Mouse (Mus musculus) cerebral cortex, adult 2 months (tissue): Measurements from ENCODE around the gene Magi1.

Experiments used
- WGBS: fragments of 180-500 bp; shearing (Covaris S2); methylation state at CpG from one replicate; pipeline ENCODE4 v1.1.7; 2018; 5-methylcytosine and 5-hydroxymethylcytosine counted together

Gene Magi1

GRCm38 (mm10) chr6:93979241-93979640, 304.5 kb downstream of the Magi1 start:
- 96% methylated on average over 3 of the region's 3 CpGs for WGBS

- 79% methylated on average over 2 of the region's 2 CpGs for WGBS
Measured at GRCm38 (mm10) chr6:93968721-93969120, 315.0 kb downstream of the Magi1 start.

DNA sequence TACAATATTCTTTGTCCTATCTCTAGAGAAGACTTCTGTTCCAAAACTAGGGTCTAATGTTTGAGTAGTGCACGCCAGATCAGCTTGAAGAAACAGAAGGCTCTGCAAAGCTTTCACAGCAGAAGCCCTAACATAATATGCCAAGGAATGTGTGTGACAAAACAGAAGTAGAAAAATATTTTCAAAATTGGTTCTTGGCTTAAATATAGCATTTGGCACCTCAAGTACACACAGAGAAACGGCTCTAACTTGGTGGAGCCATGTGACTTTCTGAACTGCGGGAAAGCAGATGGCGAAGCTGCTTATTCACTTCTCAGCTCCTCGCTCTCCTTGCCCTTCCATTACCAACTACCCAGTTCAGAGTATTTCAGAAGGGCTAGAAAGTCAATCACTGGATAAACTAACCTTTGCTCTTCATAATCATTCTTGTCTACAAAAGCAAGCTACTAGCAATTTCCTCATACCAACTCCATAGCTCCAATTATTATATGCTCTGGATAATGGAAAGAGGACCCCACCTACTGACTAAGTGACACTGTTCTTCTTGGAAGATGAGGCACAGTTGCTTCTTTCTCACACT, 320.9 kb downstream of the Magi1 start:
- WGBS, result 34% methylated on average over 5 of the region's 5 CpGs

- 70% methylated on average over 1 of the region's 1 CpGs for WGBS
Measured at GRCm38 (mm10) chr6:93961782-93962181, 321.9 kb downstream of the Magi1 start.

- WGBS, result 54% methylated on average over 2 of the region's 2 CpGs
Measured at GRCm38 (mm10) chr6:93957172-93957571, 326.5 kb downstream of the Magi1 start.

- 67% methylated on average over 2 of the region's 2 CpGs for WGBS
Measured at GRCm38 (mm10) chr6:93946612-93947011, 337.1 kb downstream of the Magi1 start.

- WGBS, result 93% methylated on average over 6 of the region's 6 CpGs
Measured at GRCm38 (mm10) chr6:93936359-93936758, 347.4 kb downstream of the Magi1 start.

DNA sequence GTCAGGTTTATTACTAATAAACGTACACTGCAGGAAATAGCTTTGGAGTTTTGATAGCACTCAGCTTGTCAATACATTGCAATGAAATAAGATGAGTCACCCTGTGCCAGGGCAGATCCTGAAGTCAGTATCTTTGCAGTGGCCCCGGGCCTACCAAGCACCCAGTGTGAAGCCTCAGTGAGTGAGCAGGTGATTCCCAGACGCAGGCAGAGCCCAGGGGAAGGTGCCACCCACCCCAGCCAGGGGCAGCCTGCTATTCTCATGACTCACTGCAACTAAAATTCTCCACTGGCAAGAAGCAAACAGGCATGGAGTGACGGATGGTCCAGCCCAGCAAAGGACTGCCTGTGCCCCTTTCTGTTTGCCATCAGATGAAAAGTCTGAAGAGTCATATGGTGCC, 347.9 kb downstream of the Magi1 start:
- 83% methylated on average over 4 of the region's 4 CpGs for WGBS

DNA sequence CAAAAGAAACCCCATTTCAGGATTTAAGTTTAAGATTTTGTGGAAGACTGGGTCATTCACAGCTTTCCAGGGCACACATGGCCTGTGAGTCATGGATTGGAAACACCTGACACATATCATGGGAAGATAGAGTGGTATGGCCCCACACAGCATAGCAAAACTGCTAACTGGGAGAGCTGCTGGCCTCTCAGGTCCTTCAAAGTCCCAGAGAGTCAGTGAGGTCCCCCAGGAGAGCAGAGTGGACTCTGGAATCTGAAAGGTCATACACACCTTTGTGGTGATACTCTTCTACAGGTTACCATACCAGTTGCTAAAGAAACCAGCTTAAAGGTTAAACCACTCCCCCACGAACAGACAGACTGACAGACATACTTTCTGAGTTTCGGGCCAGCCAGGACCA, 349.0 kb downstream of the Magi1 start:
- 97% methylated on average over 2 of the region's 2 CpGs for WGBS

GRCm38 (mm10) chr6:93924568-93924967, 359.1 kb downstream of the Magi1 start:
- 98% methylated on average over 2 of the region's 2 CpGs for WGBS

DNA sequence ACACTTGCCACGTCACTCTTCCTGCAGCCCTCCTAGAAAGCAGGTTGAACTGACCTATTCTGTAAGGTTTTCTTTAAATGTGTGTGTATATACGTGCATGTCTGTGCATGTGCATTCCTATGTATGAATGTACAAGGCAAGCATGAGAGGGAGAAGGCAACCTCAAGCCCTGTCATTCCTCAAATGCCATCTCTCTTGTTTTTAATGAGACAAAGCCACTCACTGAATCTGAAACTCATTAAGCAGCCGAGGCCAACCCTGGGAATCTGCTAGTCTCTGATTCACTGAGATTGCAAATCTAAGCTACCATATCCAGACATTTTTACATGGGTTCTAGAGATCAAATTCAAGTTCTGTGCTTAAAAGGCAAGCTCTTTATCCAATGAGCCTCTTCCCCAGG, 359.7 kb downstream of the Magi1 start:
- WGBS, result 93% methylated on average over 3 of the region's 3 CpGs

GRCm38 (mm10) chr6:93923351-93923750, 360.4 kb downstream of the Magi1 start:
- WGBS, result 84% methylated on average over 5 of the region's 5 CpGs

DNA sequence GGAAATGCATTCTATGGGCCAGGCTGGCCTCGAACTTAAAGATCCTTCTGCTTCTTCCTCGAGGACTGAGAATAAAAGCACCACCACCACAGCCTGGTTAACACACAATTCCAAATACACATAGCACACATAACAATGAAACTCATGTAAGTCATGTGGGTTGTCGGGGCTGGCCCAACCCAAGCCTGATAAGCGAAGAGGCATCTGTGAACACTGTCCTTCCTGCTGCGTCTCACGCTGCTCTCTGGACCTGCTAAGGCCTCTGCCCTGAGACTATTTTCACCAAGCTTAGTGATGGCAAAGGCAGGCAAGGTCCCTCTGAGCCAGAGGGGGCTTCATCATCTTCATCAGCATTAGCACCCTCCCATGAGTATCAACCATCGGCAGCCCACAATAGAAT, 360.8 kb downstream of the Magi1 start:
- 92% methylated on average over 7 of the region's 7 CpGs for WGBS

- 8% methylated on average over 22 of the region's 22 CpGs for WGBS
Measured at GRCm38 (mm10) chr6:93913226-93913861, 370.4 kb downstream of the Magi1 start.

DNA sequence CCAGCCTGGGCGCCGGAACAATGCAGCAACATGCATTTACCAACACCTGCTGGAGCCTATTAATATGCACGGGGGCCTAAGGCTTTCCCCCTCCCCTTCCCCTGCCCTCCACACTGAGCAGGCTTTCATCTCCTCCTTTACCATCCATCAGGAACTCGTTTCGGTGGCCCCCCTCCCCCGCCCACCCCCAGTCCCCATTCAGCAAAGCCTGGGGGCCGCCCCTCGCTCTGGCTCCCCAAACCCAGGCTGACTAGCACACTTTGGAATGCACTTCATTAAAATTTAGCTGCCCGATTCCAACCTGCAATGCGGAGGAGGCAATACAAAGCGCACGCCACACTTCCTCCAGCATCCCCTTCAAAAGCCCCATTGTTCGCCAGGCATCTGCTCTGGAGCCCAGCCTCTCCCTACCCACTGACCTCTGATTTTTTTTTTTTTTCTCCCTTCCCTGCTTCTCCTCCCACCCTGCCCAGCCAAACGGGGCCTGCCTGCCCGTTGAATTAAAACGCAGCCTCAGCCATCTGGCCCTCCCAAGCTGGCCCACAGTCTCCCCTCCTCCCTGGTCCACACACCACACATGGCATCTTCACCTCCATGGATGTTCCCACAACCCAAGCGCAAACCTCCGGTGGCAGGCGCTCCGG, 371.0 kb downstream of the Magi1 start:
- 7% methylated on average over 20 of the region's 20 CpGs for WGBS

DNA sequence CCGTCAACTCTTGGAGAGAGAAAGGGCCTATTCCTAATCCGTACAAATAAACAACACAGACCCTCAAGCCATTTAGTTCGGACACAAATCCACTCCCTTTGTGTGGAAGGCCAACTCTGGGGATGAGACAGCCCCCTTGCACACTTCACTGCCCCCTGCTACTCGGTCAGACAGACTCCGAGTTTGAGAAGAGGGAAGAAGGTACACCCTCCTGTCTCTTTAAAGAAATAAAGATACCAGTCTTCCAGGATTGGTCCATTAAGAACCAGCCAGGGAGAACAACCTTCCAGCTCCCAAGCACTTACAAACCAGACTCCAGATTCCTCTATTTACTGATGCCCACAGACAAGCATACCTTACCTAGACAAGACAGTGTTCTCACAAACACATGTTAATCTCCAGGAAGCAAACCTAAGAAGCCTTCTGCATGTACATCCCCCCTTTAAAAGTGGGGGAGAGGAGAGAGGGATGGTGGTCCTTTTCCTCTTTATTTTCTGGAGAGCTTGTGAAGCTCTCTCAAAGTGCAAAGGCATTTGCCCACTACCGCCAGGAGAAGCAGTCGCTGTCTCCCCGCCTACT, 371.6 kb downstream of the Magi1 start:
- 24% methylated on average over 8 of the region's 8 CpGs for WGBS

GRCm38 (mm10) chr6:93911420-93911819, 372.3 kb downstream of the Magi1 start:
- WGBS, result 62% methylated on average over 2 of the region's 2 CpGs

- 70% methylated on average over 4 of the region's 4 CpGs for WGBS
Measured at GRCm38 (mm10) chr6:93909976-93910375, 373.7 kb downstream of the Magi1 start.

- 78% methylated on average over 2 of the region's 2 CpGs for WGBS
Measured at GRCm38 (mm10) chr6:93904987-93905386, 378.7 kb downstream of the Magi1 start.

DNA sequence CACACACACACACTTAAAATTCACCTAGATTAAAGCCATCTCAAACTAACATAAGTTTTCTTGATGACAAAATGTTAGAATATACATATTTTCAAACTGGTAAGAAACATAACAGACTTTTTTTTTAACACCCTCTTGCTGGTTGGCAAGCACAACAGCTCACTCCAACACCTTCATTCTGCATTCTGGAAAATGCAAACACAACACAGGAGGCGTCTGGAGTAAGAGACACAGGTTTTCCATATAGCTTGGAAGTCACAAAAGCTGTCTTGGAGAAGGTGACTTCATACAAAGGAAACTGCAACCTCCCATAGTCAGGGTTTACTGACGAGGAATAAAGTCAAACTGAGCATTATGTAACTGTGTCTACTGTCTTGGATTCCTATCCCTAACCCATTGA, 381.5 kb downstream of the Magi1 start:
- 40% methylated on average over 2 of the region's 2 CpGs for WGBS

DNA sequence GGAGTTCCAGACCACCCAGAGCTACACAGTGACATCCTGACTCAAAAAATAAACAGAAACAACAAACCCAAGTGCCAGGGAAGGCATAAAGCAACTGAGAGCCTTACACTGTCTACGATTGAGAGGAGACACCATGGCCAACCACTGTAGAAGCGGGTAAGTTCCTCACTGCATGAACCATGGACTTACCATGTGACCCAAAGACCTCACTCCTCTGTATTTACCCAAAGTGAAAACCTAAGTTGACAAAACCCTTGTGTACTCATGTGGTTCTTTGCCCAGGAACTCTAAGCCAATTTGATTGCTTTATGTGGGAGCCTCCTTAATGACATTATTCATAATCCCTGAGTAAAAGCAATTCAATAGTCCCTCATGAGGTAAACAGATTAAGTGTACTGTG, 382.3 kb downstream of the Magi1 start:
- WGBS, result 98% methylated on average over 2 of the region's 2 CpGs

DNA sequence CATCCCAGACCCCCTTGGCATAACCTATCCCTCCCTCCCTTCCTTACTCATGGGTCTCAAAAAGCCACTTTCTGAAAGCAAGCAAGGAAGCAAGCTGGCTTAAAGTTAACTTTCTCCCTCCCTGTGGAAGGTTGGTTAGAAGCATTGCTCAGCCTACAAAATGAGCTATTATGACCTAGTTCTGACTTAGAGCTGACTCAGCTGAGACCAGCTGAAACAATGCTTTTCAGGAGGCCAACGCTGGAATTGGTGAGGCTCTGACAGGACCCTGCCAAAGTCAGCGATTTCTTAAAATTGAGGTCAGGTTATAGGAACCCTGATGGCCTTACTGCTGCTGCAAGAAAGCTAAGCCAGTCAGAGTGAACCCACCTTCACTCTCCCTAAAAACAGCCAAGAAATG, 386.2 kb downstream of the Magi1 start:
- 56% methylated on average over 2 of the region's 2 CpGs for WGBS

GRCm38 (mm10) chr6:93895721-93896120, 388.0 kb downstream of the Magi1 start:
- 87% methylated on average over 2 of the region's 2 CpGs for WGBS
